Mouse (Mus musculus): ENCODE results near the gene Fbxo27. TPM values are rescaled to one million over a fixed set of nuclear protein-coding genes. Genes with fewer than 3 reads are reported as not detected.

Gene Fbxo27
- total RNA-seq, 2 experiments from 2014 or later, result 0.74 to 1.3 TPM

Other genes starting within 250 kb of the Fbxo27 start
- gene Lrfn1, start 240.9 kb upstream of the Fbxo27 start, total RNA-seq (2021), result under 1 TPM; 0.23 to 0.38 TPM
- gene Ifnl2, start 182.4 kb upstream of the Fbxo27 start, total RNA-seq (2021), result not detected
- not detected for gene Ifnl3, start 170.0 kb upstream of the Fbxo27 start, total RNA-seq (2021)
- gene Sycn, start 152.0 kb upstream of the Fbxo27 start, total RNA-seq (2021), result not detected
- gene Nccrp1, start 145.6 kb upstream of the Fbxo27 start, total RNA-seq (2021), result not detected
- gene Samd4b, start 94.7 kb upstream of the Fbxo27 start, total RNA-seq (2021), result 10 to 100 TPM in 1 of 2 experiments, 1 to 10 TPM in 1; 9.8 to 14.0 TPM
- gene Pak4, start 94.7 kb upstream of the Fbxo27 start, total RNA-seq (2021), result 1 to 10 TPM; 3.0 TPM
- not detected for gene Acp7, start 61.5 kb upstream of the Fbxo27 start, total RNA-seq (2021)
- 1 to 10 TPM; 5.7 to 6.0 TPM for gene Fbxo17, start 24.0 kb downstream of the Fbxo27 start, total RNA-seq (2021)
- 10 to 100 TPM; 35.2 to 46.5 TPM for gene Mrps12, start 49.0 kb downstream of the Fbxo27 start, total RNA-seq (2021)
- gene Sars2, start 49.1 kb downstream of the Fbxo27 start, total RNA-seq (2021), result 10 to 100 TPM; 13.5 to 15.6 TPM
- not detected for gene Ccer2, start 63.3 kb downstream of the Fbxo27 start, total RNA-seq (2021)
- 10 to 100 TPM; 81.6 to 82.3 TPM for gene Sirt2, start 73.9 kb downstream of the Fbxo27 start, total RNA-seq (2021)
- 10 to 100 TPM; 24.4 to 27.9 TPM for gene Nfkbib, start 74.7 kb downstream of the Fbxo27 start, total RNA-seq (2021)
- gene Rinl, start 96.1 kb downstream of the Fbxo27 start, total RNA-seq (2021), result under 1 TPM; 0.51 to 0.78 TPM
- 100 to 1,000 TPM; 118 to 120 TPM for gene Hnrnpl, start 115.7 kb downstream of the Fbxo27 start, total RNA-seq (2021)
- 100 to 1,000 TPM; 185 to 241 TPM for gene Ech1, start 132.4 kb downstream of the Fbxo27 start, total RNA-seq (2021)
- 1 to 10 TPM; 3.2 to 5.4 TPM for gene Lgals4, start 141.0 kb downstream of the Fbxo27 start, total RNA-seq (2021)
- not detected for gene Lgals7, start 171.0 kb downstream of the Fbxo27 start, total RNA-seq (2021)
- gene Capn12, start 188.6 kb downstream of the Fbxo27 start, total RNA-seq (2021), result under 1 TPM in 1 of 2 experiments, not detected in 1; 0.10 TPM